9 mouse cellular contexts compared by ENCODE assay signal in genomic region chr9:44269077-44269476, GRCm38 (mm10). TPM values are rescaled to one million over a fixed set of nuclear protein-coding genes. Genes with fewer than 3 reads are reported as not detected.
DNase-seq lines count a peak whose midpoint lies in the region; ATAC-seq and TF ChIP-seq lines count a peak whose summit lies in the region.
"Had no signal": no experiment of that assay in that cellular context is flagged by ENCODE, and none has a peak within 500 bp of the region (broad histone marks: within the 10 kb centered on the region; RNA-seq: fewer than 3 reads in every experiment).

No protein-coding gene starts in this region.

- H3K9ac ChIP-seq in intestine, postnatal 0 days (ENCODE audit: low read depth, low read length): no peak overlapping the region
- no peak overlapping the region for H3K9ac ChIP-seq in intestine, embryonic 16.5 days (ENCODE audit: low read depth, low read length)
- no peak overlapping the region for H3K9ac ChIP-seq in ES-E14 (ENCODE audit: insufficient read depth, low read depth, low read length, poor library complexity, severe bottlenecking)

- TF ChIP-seq CTCF in intestine, postnatal 0 days (IDR thresholded peaks at IDR 0.05; ENCODE audit: low read depth): peak; percentile 72

- DNase-seq in ES-E14 (ENCODE audit: low read depth, low spot score): peak; percentile 44
- peak; percentile 44 to 66 for DNase-seq in cerebellum, postnatal 25 days
- peak; percentile 49 to 64 for DNase-seq in natural killer cell, adult 2 months (ENCODE audit: low spot score in 2 of 2)
- DNase-seq in embryo, embryonic 10 days (ENCODE audit: low spot score): no peak
- no peak for DNase-seq in right cerebral cortex, postnatal 10 days (ENCODE audit: low spot score in 2 of 2)
- no peak for DNase-seq in ovary, adult 18-20 months (ENCODE audit: low spot score)

- no peak overlapping the region for H3K4me2 ChIP-seq in intestine, postnatal 0 days (replicated peaks; ENCODE audit: low read depth)
- H3K4me2 ChIP-seq in intestine, embryonic 16.5 days (ENCODE audit: low read depth, low read length): no peak overlapping the region

- H3K27me3 ChIP-seq in intestine, postnatal 0 days (replicated peaks; ENCODE audit: control insufficient read depth, insufficient read depth, low read length): no peaks in the 10 kb centered on the region
- H3K27me3 ChIP-seq in intestine, embryonic 16.5 days (replicated peaks; ENCODE audit: control insufficient read depth, insufficient read depth, low read length): no peaks in the 10 kb centered on the region

- in situ Hi-C loops in ES-E14 (cut with MboI; ENCODE audit: low sequenced_read_pairs in 2 of 2, unreplicated experiment in 2 of 2): no loop called here

- no peak overlapping the region for H3K27ac ChIP-seq in intestine, postnatal 0 days (ENCODE audit: low read depth, low read length)
- no peak overlapping the region for H3K27ac ChIP-seq in intestine, embryonic 16.5 days (ENCODE audit: low read length)
- H3K27ac ChIP-seq in ES-E14 (ENCODE audit: insufficient read depth, low read depth, low read length, poor library complexity, severe bottlenecking): no peak overlapping the region

- H3K36me3 ChIP-seq in intestine, postnatal 0 days (ENCODE audit: control insufficient read depth, insufficient read depth): no peaks in the 10 kb centered on the region
- no peaks in the 10 kb centered on the region for H3K36me3 ChIP-seq in intestine, embryonic 16.5 days (ENCODE audit: control insufficient read depth, insufficient read depth, low read length)
- H3K36me3 ChIP-seq in ES-E14 (ENCODE audit: control insufficient read depth, insufficient read depth, low read length, poor library complexity, severe bottlenecking): no peaks in the 10 kb centered on the region

- no peak overlapping the region for H3K4me3 ChIP-seq in intestine, postnatal 0 days (ENCODE audit: low read depth, low read length)
- H3K4me3 ChIP-seq in intestine, embryonic 16.5 days (ENCODE audit: low read length): no peak overlapping the region
- no peak overlapping the region for H3K4me3 ChIP-seq in ES-E14 (ENCODE audit: insufficient read depth in 1 of 2, low read depth in 1 of 2, low read length in 2 of 2, poor library complexity in 1 of 2, severe bottlenecking in 1 of 2)

- no peaks in the 10 kb centered on the region for H3K4me1 ChIP-seq in intestine, postnatal 0 days (replicated peaks; ENCODE audit: control insufficient read depth, insufficient read depth, low read length)
- H3K4me1 ChIP-seq in intestine, embryonic 16.5 days (ENCODE audit: control insufficient read depth, insufficient read depth, low read length): peaks cover 12% of the 10 kb centered on the region
- H3K4me1 ChIP-seq in ES-E14 (ENCODE audit: control insufficient read depth in 2 of 2, insufficient read depth in 2 of 2, low read length in 2 of 2, poor library complexity in 1 of 2): peaks cover 0 to 2% of the 10 kb centered on the region in 2 experiments; a peak in 2 of 4 replicates

- 89% methylated on average over 3 of the region's 3 CpGs for WGBS in intestine, postnatal 0 days
- WGBS in intestine, embryonic 16.5 days: 85% methylated on average over 3 of the region's 3 CpGs

- no peak for ATAC-seq in intestine, postnatal 0 days
- ATAC-seq in intestine, embryonic 16.5 days: no peak

- no peaks in the 10 kb centered on the region for H3K9me3 ChIP-seq in intestine, postnatal 0 days (ENCODE audit: control insufficient read depth)
- no peaks in the 10 kb centered on the region for H3K9me3 ChIP-seq in intestine, embryonic 16.5 days (ENCODE audit: control insufficient read depth, low read length)
- no peaks in the 10 kb centered on the region for H3K9me3 ChIP-seq in ES-E14 (ENCODE audit: control insufficient read depth, insufficient read depth, low read depth, low read length)

TF ChIP-seq in ES-E14, 5 proteins besides CTCF, POLR2A, EP300 and RAD21:
- TF ChIP-seq ZNF384 (IDR thresholded peaks at IDR 0.05; ENCODE audit: low read depth, low read length) (no peak), HCFC1 (IDR thresholded peaks at IDR 0.05; ENCODE audit: borderline replicate concordance, insufficient read depth, low read length) (no peak), ZC3H11A (IDR thresholded peaks at IDR 0.05; ENCODE audit: borderline replicate concordance, low read depth, low read length) (no peak)

RNA-seq across cellular contexts. Expression of gene Nlrx1, which starts 0.7 kb away (rescaled TPM):
- polyA plus RNA-seq in intestine, postnatal 0 days (2015; fragmentation: Nextera tagmentation; extraction: Ambion mirVana): 4.6 TPM in 2 replicates
- 5.4 and 5.5 TPM in 2 replicates for polyA plus RNA-seq in intestine, embryonic 16.5 days (2015; fragmentation: Nextera tagmentation; extraction: Ambion mirVana)
- total RNA-seq in ES-E14 (2012; rRNA removed): 0.63 and 1.1 TPM in 2 replicates

RNA-seq across cellular contexts. Expression of gene Pdzd3, which starts 17.8 kb away (rescaled TPM):
- 37.0 and 40.1 TPM in 2 replicates for polyA plus RNA-seq in intestine, postnatal 0 days (2015; fragmentation: Nextera tagmentation; extraction: Ambion mirVana)
- 22.2 and 28.5 TPM in 2 replicates for polyA plus RNA-seq in intestine, embryonic 16.5 days (2015; fragmentation: Nextera tagmentation; extraction: Ambion mirVana)
- total RNA-seq in ES-E14 (2012; rRNA removed): 0.32 and 1.1 TPM in 2 replicates

RNA-seq across cellular contexts. Expression of gene Abcg4, which starts 19.3 kb away (rescaled TPM):
- 0.88 and 1.1 TPM in 2 replicates for polyA plus RNA-seq in intestine, postnatal 0 days (2015; fragmentation: Nextera tagmentation; extraction: Ambion mirVana)
- 2.6 and 3.0 TPM in 2 replicates for polyA plus RNA-seq in intestine, embryonic 16.5 days (2015; fragmentation: Nextera tagmentation; extraction: Ambion mirVana)
- 0.45 and 0.53 TPM in 2 replicates for total RNA-seq in ES-E14 (2012; rRNA removed)

RNA-seq across cellular contexts. Expression of gene Ccdc153, which starts 28.6 kb away (rescaled TPM):
- not detected in 2 replicates for polyA plus RNA-seq in intestine, postnatal 0 days (2015; fragmentation: Nextera tagmentation; extraction: Ambion mirVana)
- not detected in 2 replicates for polyA plus RNA-seq in intestine, embryonic 16.5 days (2015; fragmentation: Nextera tagmentation; extraction: Ambion mirVana)
- not detected in 2 replicates for total RNA-seq in ES-E14 (2012; rRNA removed)
- polyA plus RNA-seq: stomach, embryonic 14.5 days had no signal

RNA-seq across cellular contexts. Expression of gene Cbl, which starts 35.2 kb away (rescaled TPM):
- 5.8 and 6.7 TPM in 2 replicates for polyA plus RNA-seq in intestine, postnatal 0 days (2015; fragmentation: Nextera tagmentation; extraction: Ambion mirVana)
- 10.9 and 11.2 TPM in 2 replicates for polyA plus RNA-seq in intestine, embryonic 16.5 days (2015; fragmentation: Nextera tagmentation; extraction: Ambion mirVana)
- total RNA-seq in ES-E14 (2012; rRNA removed): 17.3 and 20.0 TPM in 2 replicates

Comparison
In these comparisons a context has a peak if more than half of its experiments do, and no peak if none do; other contexts are left out.
1. DNase-seq: peak in ES-E14 (single experiment), cerebellum, postnatal 25 days (2 of 2) and natural killer cell, adult 2 months (2 of 2); none in embryo, embryonic 10 days (single experiment), right cerebral cortex, postnatal 10 days (0 of 2) and ovary, adult 18-20 months (single experiment).